Mouse (Mus musculus) kidney, postnatal 10 days (tissue): ENCODE data around the gene Shld2.
A peak's percentile ranks its signal among the peaks of the same experiment; 100 is the strongest.
"Not testable (repeated sequence)": the region's sequence is repeated elsewhere in the genome, so short reads cannot be mapped to it uniquely, and the experiment has no call there.

ENCODE experiments used
- DNase-seq: peaks from one replicate; pipeline ENCODE4 v3.0.0; 2021; ENCODE audit warnings: mixed read lengths

The Shld2 gene

GRCm38 (mm10) chr14:34275225-34275624 lies 35.1 kb downstream of the Shld2 start:
- no peak for DNase-seq

GRCm38 (mm10) chr14:34274141-34274540 lies 36.2 kb downstream of the Shld2 start:
- DNase-seq = no peak

DNA sequence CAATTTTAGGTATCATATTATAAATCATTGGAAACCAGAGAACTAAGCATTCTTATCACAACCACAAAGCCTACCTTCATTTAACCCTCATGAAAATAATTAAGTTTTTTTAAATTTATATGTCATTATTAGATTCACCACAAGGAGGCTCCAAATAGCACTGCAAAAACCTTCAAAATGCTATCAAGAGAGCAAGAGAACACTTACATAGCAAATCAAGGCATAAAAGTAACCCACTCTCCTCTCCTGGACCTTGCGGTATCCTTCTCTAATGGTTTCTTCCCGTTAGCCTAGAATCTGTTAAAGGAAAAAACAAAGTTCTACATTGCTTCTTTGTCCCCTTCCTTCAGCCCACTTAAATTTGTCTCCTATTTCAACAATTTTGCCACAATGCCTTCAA lies 37.0 kb downstream of the Shld2 start:
- DNase-seq = no peak

GRCm38 (mm10) chr14:34268046-34268445 lies 42.2 kb downstream of the Shld2 start:
- peak; percentile 26 for DNase-seq

- DNase-seq = not testable (repeated sequence)
These were observed 51.8 kb downstream of the Shld2 start for GRCm38 (mm10) chr14:34258525-34258924.

- no peak for DNase-seq
These were observed 57.0 kb downstream of the Shld2 start for GRCm38 (mm10) chr14:34253261-34253660.

DNA sequence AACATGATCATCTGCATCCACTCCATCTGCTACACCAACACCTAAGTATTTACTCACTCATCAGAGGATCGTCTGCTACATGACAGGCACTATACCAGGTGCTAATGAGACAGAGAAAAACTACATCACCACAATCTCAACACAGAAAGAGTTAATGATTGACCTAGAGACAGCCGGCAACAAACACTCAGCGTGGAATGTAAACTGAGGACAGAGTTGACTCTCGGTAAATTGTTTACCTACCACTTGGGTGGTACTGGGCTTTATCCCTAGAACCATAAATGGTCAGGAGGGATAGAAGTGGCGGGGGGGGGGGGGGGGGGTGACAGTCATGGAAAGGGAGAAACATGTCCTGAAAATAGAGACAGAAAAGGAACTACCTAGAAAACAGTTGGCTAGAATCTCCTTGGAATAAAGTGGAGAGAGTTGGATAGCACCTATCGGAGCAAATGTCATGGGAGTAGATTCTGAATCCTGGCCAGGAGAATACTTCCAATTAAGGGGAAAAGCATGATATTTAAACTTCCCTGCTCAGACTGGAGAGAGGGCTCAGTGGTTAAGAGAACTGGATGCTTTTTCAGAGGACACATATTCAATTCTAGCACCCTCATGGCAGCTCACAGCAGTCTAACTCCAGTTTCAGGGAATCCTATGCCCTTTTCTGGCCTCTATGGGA lies 57.7 kb downstream of the Shld2 start:
- no peak for DNase-seq

DNA sequence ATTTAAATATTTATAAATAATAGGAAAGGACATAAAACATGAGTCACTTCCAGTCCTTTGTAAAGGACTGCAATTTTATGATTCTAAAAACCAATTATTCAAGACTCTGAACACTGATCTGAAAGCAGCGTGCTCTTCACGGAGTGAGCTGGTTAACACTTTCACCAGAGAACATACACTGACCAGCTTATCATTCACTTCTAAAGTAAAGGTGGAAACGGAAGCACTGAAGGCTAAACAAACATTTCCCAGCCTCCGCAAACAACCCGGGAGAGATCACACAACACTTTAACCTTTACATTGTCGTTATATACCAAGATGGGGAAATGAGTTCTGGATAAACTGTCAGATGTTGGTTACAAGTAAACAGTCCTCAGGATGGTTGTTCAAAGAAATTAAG lies 69.6 kb downstream of the Shld2 start:
- DNase-seq = no peak

- no peak for DNase-seq
These were observed 70.0 kb downstream of the Shld2 start for GRCm38 (mm10) chr14:34240263-34240662.

DNA sequence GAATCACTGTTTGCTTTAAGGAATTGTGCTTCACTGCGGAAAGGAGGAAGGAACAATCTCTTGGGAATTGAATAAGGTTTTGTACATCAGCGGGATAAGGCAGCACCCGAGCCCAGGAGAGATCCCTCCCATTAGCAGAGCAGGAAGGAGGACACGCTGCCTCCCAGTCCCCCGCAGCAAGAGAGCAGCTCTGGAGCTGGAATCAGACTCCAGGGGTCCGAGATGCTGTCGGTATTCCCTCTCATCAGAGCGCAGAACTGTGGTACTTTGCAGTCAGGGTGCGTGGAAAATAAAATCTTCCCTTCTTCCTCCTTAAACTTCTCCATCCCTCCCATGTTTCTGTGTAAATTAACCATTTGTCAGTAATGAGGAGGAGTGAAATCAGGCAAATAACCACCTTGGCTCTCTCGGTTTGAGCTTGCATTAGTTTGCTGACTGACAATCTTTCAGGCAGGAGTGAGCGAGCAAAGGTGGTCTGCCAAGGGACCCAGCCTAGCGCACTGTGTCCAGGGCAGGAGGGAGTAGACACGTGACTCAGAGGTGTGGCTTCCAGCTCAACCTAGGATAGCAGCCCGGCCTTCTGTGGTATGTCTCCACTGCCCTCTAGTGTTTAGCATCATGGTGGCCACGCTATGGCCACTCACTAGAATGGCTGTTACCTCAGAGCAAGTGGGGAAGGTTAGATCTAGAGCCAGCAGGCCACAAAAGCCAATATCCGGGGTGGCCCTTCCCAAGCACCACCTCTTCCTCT lies 75.5 kb downstream of the Shld2 start:
- DNase-seq = peak; percentile 82

- no peak for DNase-seq
These were observed 76.4 kb downstream of the Shld2 start for GRCm38 (mm10) chr14:34233846-34234245.

DNA sequence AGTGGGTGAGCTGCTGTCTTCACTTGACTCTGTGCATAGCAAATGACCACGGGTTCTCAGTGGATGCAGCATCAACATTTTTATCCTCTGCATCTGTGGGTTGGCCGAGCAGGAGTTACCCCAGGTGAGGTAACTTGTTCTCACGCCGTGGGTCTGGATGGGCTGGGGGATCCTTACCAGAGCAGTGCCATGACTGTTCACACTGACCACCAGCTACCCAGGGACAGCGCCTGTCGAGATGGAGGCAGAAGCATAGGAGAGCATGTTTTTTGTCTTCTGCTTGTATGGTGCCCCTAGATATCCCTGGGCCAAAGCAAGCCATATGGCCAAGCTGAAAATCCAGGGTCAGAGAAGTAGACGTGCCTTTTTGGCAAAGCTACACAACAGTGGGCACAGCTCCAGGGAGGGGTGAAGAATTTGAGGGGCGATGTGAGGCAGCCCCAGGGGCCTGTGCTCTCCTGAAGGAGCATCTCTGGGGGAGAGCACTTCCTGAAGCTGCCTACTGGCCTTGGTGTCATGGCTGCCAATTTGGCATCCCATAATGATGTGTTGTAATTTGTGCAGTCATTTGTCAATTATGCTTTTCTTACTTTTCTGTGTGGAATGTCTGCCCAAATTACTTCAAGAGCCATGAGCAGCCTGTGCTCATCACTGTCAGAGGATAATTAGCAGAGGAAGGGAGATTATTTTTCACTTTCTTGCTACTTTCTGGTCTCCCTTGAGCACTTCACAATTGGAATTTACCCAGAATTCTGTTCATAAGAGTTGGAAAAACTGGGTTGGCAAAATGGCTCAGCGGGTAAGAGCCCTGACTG lies 77.2 kb downstream of the Shld2 start:
- no peak for DNase-seq

- no peak for DNase-seq
These were observed 78.0 kb downstream of the Shld2 start for GRCm38 (mm10) chr14:34232340-34232739.

- no peak for DNase-seq
These were observed 81.3 kb downstream of the Shld2 start for GRCm38 (mm10) chr14:34228830-34229506.

DNA sequence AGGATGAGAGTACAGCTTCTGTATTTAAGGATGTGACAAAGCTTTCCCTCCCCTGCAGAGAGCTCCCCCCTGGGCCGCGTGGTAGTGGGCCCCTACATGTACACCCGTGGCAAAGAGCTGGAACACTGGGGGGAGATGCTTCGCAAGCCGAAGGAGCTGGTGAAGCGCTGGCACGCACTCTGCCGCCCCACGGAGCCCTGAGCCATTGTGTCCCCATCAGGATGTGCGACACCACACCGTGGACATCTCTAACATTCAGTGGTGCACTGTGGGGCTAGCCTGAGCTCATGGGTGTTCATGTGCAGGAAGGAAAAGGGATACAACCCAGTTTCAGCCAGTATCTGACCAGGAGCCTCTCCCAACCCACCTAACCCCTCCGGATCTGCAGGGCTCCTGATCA lies 82.3 kb downstream of the Shld2 start:
- no peak for DNase-seq

- DNase-seq = peak; percentile 25
These were observed 83.7 kb downstream of the Shld2 start for GRCm38 (mm10) chr14:34226566-34226965.

- no peak for DNase-seq
These were observed 84.3 kb downstream of the Shld2 start for GRCm38 (mm10) chr14:34225986-34226385.

GRCm38 (mm10) chr14:34223362-34223898 lies 86.9 kb downstream of the Shld2 start:
- no peak for DNase-seq

- DNase-seq = no peak
These were observed 88.7 kb downstream of the Shld2 start for GRCm38 (mm10) chr14:34221416-34222077.

DNA sequence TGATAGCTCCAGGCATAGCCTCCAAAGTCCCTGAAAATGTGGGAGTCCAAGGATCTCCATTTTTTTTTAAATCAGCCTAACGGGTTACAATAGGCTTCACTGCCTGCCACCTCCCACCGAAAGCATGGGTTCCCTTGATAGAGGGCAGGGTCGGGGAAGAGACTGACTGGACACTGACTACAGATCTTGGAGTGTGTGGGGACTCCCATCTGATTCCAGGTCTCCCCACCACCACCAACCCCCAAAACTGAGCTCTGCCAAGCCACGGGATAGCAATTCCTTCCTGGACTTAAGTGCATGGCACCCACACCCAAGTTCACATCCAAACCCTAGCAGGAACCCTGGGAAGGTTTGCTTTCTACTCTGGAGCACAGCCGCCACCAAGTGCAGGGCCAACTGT lies 89.9 kb downstream of the Shld2 start:
- DNase-seq = no peak

DNA sequence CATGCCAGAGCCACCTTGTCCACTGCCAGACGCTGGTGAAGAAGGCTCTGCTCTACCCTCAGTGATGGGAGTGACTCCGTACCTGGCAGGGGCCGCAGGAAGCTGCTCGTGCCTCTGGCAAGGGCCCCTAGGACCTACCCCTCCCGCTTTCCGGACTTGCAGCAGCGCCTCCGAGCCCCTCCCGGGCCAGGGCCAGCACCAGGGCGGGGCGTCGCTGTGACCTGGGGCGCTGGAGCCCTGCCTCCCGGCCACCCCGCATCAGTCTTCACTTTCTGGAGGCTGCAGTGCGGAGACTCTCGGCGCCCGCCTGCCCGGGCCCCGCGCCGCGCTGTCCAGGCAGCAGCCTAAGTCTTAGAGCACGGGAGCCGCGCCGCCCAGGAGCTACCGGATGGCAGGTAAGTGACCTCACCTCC lies 90.5 kb downstream of the Shld2 start:
- DNase-seq = peak; percentile 26

DNA sequence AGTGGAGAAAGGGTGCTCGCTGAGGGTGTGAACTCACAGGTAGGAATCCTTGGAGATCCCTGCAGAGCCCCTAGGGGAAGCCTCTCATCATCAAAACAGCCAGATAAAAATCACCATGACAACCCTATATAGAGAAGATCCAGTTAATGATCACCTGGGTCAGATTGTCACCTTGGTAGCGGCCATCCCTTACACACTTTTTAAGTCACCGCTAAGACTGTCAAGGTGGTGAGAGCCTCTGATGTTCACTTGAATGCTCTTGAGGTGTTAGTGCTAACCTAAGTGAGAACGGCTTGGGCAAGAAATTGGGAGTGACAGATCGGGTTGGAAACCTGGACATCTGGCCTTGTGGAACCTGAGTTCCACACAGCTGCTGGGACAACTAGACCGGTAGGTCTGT lies 91.0 kb downstream of the Shld2 start, which contains the start of gene Syt15:
Syt15 (plus strand) TSS at position 301 of the 400 bp plus-strand sequence.
- no peak for DNase-seq
